ENCODE assay signal across 15 mouse cellular contexts in the genomic region with DNA sequence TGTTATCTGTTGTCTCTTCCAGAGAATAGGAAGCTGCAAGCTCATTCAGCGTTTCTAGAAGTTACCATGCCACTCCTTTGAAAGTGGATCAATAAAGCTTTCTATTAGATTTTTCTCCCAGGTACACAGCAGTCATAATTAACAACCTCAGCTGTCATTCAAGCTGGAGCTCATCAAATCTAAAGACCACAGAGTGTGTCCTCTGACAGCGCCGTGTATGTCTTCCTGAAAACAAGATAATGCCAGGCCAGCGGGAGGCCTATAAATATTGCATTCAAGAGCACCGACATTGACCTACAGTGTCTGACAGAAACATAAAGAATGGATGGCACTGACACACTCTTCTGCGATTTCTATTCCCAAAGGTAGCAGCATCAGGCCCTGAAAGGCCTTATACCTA. TPM values are rescaled to one million over a fixed set of nuclear protein-coding genes. Genes with fewer than 3 reads are reported as not detected.
"Had no signal": no experiment of that assay in that cellular context is flagged by ENCODE, and none has a peak within 500 bp of the region (broad histone marks: within the 10 kb centered on the region; RNA-seq: fewer than 3 reads in every experiment).

No protein-coding gene starts in this region.

- H3K27me3 ChIP-seq: liver, embryonic 12.5 days; liver, embryonic 15.5 days; lung, embryonic 15.5 days; megakaryocyte, embryonic 14.5 days had no signal

- ATAC-seq: liver, embryonic 12.5 days had no signal

- H3K4me3 ChIP-seq: layer of hippocampus, adult 2 months; limb, embryonic 10.5 days; limb, embryonic 13.5 days; liver, embryonic 12.5 days; liver, embryonic 15.5 days; lung, embryonic 15.5 days; megakaryocyte, embryonic 14.5 days had no signal

- DNase-seq: thymus, adult 18-20 months; thymus, postnatal 36 days had no signal

- H3K27ac ChIP-seq: kidney, postnatal 0 days; layer of hippocampus, adult 2 months; limb, embryonic 10.5 days; limb, embryonic 13.5 days; liver, embryonic 12.5 days; liver, embryonic 15.5 days; lung, embryonic 15.5 days had no signal

- H3K4me1 ChIP-seq: limb, embryonic 10.5 days; liver, embryonic 12.5 days; liver, embryonic 15.5 days; megakaryocyte, embryonic 14.5 days had no signal

- H3K9ac ChIP-seq: limb, embryonic 13.5 days; liver, embryonic 12.5 days; liver, embryonic 15.5 days; lung, embryonic 15.5 days had no signal

- H3K36me3 ChIP-seq: limb, embryonic 10.5 days; limb, embryonic 13.5 days; liver, embryonic 12.5 days; liver, embryonic 15.5 days; lung, embryonic 15.5 days had no signal

- H3K9me3 ChIP-seq: limb, embryonic 10.5 days; limb, embryonic 13.5 days; liver, embryonic 12.5 days; liver, embryonic 15.5 days; lung, embryonic 15.5 days had no signal

- H3K4me2 ChIP-seq: limb, embryonic 13.5 days; liver, embryonic 12.5 days; liver, embryonic 15.5 days; lung, embryonic 15.5 days had no signal

RNA-seq across cellular contexts. Expression of gene Themis3, which starts 16.9 kb away (rescaled TPM):
- total RNA-seq: layer of hippocampus, adult 2 months had no signal
- polyA plus RNA-seq: kidney, adult 2 months; limb, embryonic 10.5 days; liver, embryonic 12.5 days; liver, embryonic 15.5 days; neural tube, embryonic 14.5 days; spleen, adult 2 months; testis, adult 2 months; urinary bladder, adult 2 months had no signal
